Mouse (Mus musculus) limb, embryonic 12.5 days (tissue): ENCODE measurements around the gene Il1b. TPM values are rescaled to one million over a fixed set of nuclear protein-coding genes. Genes with fewer than 3 reads are reported as not detected.

Source experiments
- ATAC-seq: fragments of 200-750 bp; cut with Nextera tagmentation; 2 replicates; pipeline ENCODE4 v1.8.0; 2017; ENCODE audit warnings: low read depth, moderate TSS enrichment; ENCODE audit not compliant: insufficient number of reproducible peaks, insufficient read depth, low FRiP score, low TSS enrichment
- H3K27ac ChIP-seq: fragments of 300-500 bp; sonication (generic); 2 replicates; pipeline ENCODE4 v1.5.1; 2016; ENCODE audit warnings: mild to moderate bottlenecking, moderate library complexity
- H3K27me3 ChIP-seq: fragments of 300-500 bp; sonication (generic); 2 replicates; pipeline ENCODE4 v1.6.1; 2016; ENCODE audit warnings: mild to moderate bottlenecking, moderate library complexity
- H3K36me3 ChIP-seq: fragments of 300-500 bp; sonication (generic); 2 replicates; pipeline ENCODE4 v1.6.1; 2016; ENCODE audit warnings: mild to moderate bottlenecking, moderate library complexity
- H3K4me1 ChIP-seq: fragments of 300-500 bp; sonication (generic); replicated peaks from 2 replicates; pipeline ENCODE4 v1.6.1; 2016
- H3K4me2 ChIP-seq: fragments of 300-500 bp; sonication (generic); 2 replicates; pipeline ENCODE4 v1.6.1; 2016; ENCODE audit warnings: mild to moderate bottlenecking, moderate library complexity
- H3K4me3 ChIP-seq: fragments of 300-500 bp; sonication (generic); replicated peaks from 2 replicates; pipeline ENCODE4 v1.5.1; 2016; ENCODE audit warnings: mild to moderate bottlenecking
- H3K9ac ChIP-seq: fragments of 300-500 bp; sonication (generic); replicated peaks from 2 replicates; pipeline ENCODE4 v1.6.1; 2016; ENCODE audit warnings: mild to moderate bottlenecking, moderate library complexity
- H3K9me3 ChIP-seq: fragments of 300-500 bp; sonication (generic); 2 replicates; pipeline ENCODE4 v1.6.1; 2016; ENCODE audit warnings: mild to moderate bottlenecking, moderate library complexity
- WGBS: fragments of 180-500 bp; shearing (Covaris S2); methylation state at CpG from one replicate; pipeline ENCODE4 v1.1.7; 2016; 5-methylcytosine and 5-hydroxymethylcytosine counted together
- polyA plus RNA-seq: library from polyadenylated mRNA; unstranded; fragments of >200 nt; fragmentation: Nextera tagmentation; extraction: Ambion mirVana; gene quantifications from 2 replicates; pipeline ENCODE4 v1.2.1, GENCODE M21; 2016

Il1b gene
- polyA plus RNA-seq, 1 experiment from 2014 or later, result not detected

GRCm38 (mm10) chr2:129398176-129398575 is 27.2 kb upstream of the Il1b start:
- Histone ChIP-seq H3K4me2 (no peak overlapping the region), H3K9me3 (no peaks in the 10 kb centered on the region), H3K27ac (no peak overlapping the region), H3K36me3 (no peaks in the 10 kb centered on the region), H3K27me3 (no peaks in the 10 kb centered on the region), H3K4me3 (no peak overlapping the region), H3K4me1 (no peaks in the 10 kb centered on the region), H3K9ac (no peak overlapping the region)
- ATAC-seq, result no peak
- WGBS, result 75% methylated on average over 3 of the region's 3 CpGs

- no peaks in the 10 kb centered on the region for H3K4me1 ChIP-seq
- ATAC-seq, result no peak
- H3K9me3 ChIP-seq, result no peaks in the 10 kb centered on the region
- H3K4me3 ChIP-seq, result no peak overlapping the region
- no peak overlapping the region for H3K4me2 ChIP-seq
- 31% methylated on average over 6 of the region's 6 CpGs for WGBS
- no peak overlapping the region for H3K27ac ChIP-seq
- H3K27me3 ChIP-seq, result no peaks in the 10 kb centered on the region
- H3K36me3 ChIP-seq, result no peaks in the 10 kb centered on the region
- H3K9ac ChIP-seq, result no peak overlapping the region
These were observed 22.6 kb upstream of the Il1b start for GRCm38 (mm10) chr2:129393524-129393923.

GRCm38 (mm10) chr2:129390161-129390560 is 19.2 kb upstream of the Il1b start:
- H3K4me2 ChIP-seq, result no peak overlapping the region
- no peaks in the 10 kb centered on the region for H3K9me3 ChIP-seq
- H3K27me3 ChIP-seq, result no peaks in the 10 kb centered on the region
- H3K36me3 ChIP-seq, result no peaks in the 10 kb centered on the region
- WGBS, result 84% methylated on average over 5 of the region's 5 CpGs
- ATAC-seq, result no peak
- H3K9ac ChIP-seq, result no peak overlapping the region
- H3K27ac ChIP-seq, result no peak overlapping the region
- H3K4me3 ChIP-seq, result no peak overlapping the region
- H3K4me1 ChIP-seq, result no peaks in the 10 kb centered on the region

GRCm38 (mm10) chr2:129389323-129389722 is 18.4 kb upstream of the Il1b start:
- Histone ChIP-seq H3K36me3 (no peaks in the 10 kb centered on the region), H3K27ac (no peak overlapping the region), H3K9me3 (no peaks in the 10 kb centered on the region), H3K4me1 (no peaks in the 10 kb centered on the region), H3K27me3 (no peaks in the 10 kb centered on the region), H3K4me3 (no peak overlapping the region), H3K9ac (no peak overlapping the region), H3K4me2 (no peak overlapping the region)
- 68% methylated on average over 2 of the region's 2 CpGs for WGBS
- ATAC-seq, result no peak

GRCm38 (mm10) chr2:129385331-129385730 is 14.4 kb upstream of the Il1b start:
- ATAC-seq, result no peak
- Histone ChIP-seq H3K27me3 (no peaks in the 10 kb centered on the region), H3K36me3 (no peaks in the 10 kb centered on the region), H3K4me1 (no peaks in the 10 kb centered on the region), H3K4me3 (no peak overlapping the region), H3K9me3 (no peaks in the 10 kb centered on the region), H3K4me2 (no peak overlapping the region), H3K9ac (no peak overlapping the region), H3K27ac (no peak overlapping the region)
- WGBS, result 92% methylated on average over 3 of the region's 3 CpGs

GRCm38 (mm10) chr2:129384272-129384660 is 13.3 kb upstream of the Il1b start:
- WGBS, result 89% methylated on average over 8 of the region's 8 CpGs
- Histone ChIP-seq H3K4me2 (no peak overlapping the region), H3K27ac (no peak overlapping the region), H3K27me3 (no peaks in the 10 kb centered on the region), H3K4me1 (no peaks in the 10 kb centered on the region), H3K9me3 (no peaks in the 10 kb centered on the region), H3K36me3 (no peaks in the 10 kb centered on the region), H3K4me3 (no peak overlapping the region), H3K9ac (no peak overlapping the region)
- no peak for ATAC-seq

- Histone ChIP-seq H3K9me3 (no peaks in the 10 kb centered on the region), H3K9ac (no peak overlapping the region), H3K27me3 (no peaks in the 10 kb centered on the region), H3K4me3 (no peak overlapping the region), H3K4me1 (no peaks in the 10 kb centered on the region), H3K27ac (no peak overlapping the region), H3K4me2 (no peak overlapping the region), H3K36me3 (no peaks in the 10 kb centered on the region)
- no peak for ATAC-seq
- 85% methylated on average over 8 of the region's 8 CpGs for WGBS
These were observed 12.8 kb upstream of the Il1b start for GRCm38 (mm10) chr2:129383512-129384271.

- no peaks in the 10 kb centered on the region for H3K4me1 ChIP-seq
- H3K27ac ChIP-seq, result no peak overlapping the region
- H3K9me3 ChIP-seq, result no peaks in the 10 kb centered on the region
- no peak overlapping the region for H3K4me3 ChIP-seq
- H3K4me2 ChIP-seq, result no peak overlapping the region
- no peaks in the 10 kb centered on the region for H3K36me3 ChIP-seq
- no peaks in the 10 kb centered on the region for H3K27me3 ChIP-seq
- WGBS, result 90% methylated on average over 5 of the region's 5 CpGs
- ATAC-seq, result no peak
- no peak overlapping the region for H3K9ac ChIP-seq
These were observed 10.0 kb upstream of the Il1b start for GRCm38 (mm10) chr2:129380746-129381474.

- H3K9me3 ChIP-seq, result no peaks in the 10 kb centered on the region
- no peak overlapping the region for H3K4me2 ChIP-seq
- H3K4me3 ChIP-seq, result no peak overlapping the region
- no peaks in the 10 kb centered on the region for H3K4me1 ChIP-seq
- 81% methylated on average over 5 of the region's 5 CpGs for WGBS
- no peak overlapping the region for H3K9ac ChIP-seq
- H3K27ac ChIP-seq, result no peak overlapping the region
- no peaks in the 10 kb centered on the region for H3K36me3 ChIP-seq
- ATAC-seq, result no peak
- no peaks in the 10 kb centered on the region for H3K27me3 ChIP-seq
These were observed 9.3 kb upstream of the Il1b start for GRCm38 (mm10) chr2:129380211-129380610.

GRCm38 (mm10) chr2:129373307-129373706 is 2.4 kb upstream of the Il1b start:
- Histone ChIP-seq H3K9me3 (no peaks in the 10 kb centered on the region), H3K27ac (no peak overlapping the region), H3K4me3 (no peak overlapping the region), H3K9ac (no peak overlapping the region), H3K36me3 (no peaks in the 10 kb centered on the region), H3K4me1 (no peaks in the 10 kb centered on the region), H3K4me2 (no peak overlapping the region), H3K27me3 (no peaks in the 10 kb centered on the region)
- 87% methylated on average over 4 of the region's 4 CpGs for WGBS
- no peak for ATAC-seq

- Histone ChIP-seq H3K9ac (no peak overlapping the region), H3K36me3 (no peaks in the 10 kb centered on the region), H3K4me2 (no peak overlapping the region), H3K27ac (no peak overlapping the region), H3K4me1 (no peaks in the 10 kb centered on the region), H3K27me3 (no peaks in the 10 kb centered on the region), H3K9me3 (no peaks in the 10 kb centered on the region), H3K4me3 (no peak overlapping the region)
- WGBS, result 80% methylated on average over 3 of the region's 3 CpGs
- ATAC-seq, result no peak
These were observed 1.3 kb downstream of the Il1b start for GRCm38 (mm10) chr2:129369615-129370014.
